Mouse (Mus musculus): Measurements from ENCODE around the gene Ankrd10. TPM values are rescaled to one million over a fixed set of nuclear protein-coding genes. Genes with fewer than 3 reads are reported as not detected.
A peak's percentile ranks its signal among the peaks of the same experiment; 100 is the strongest.
"Not testable (repeated sequence)": the region's sequence is repeated elsewhere in the genome, so short reads cannot be mapped to it uniquely, and the experiment has no call there.

Gene Ankrd10
- total RNA-seq (2015) (32.8 and 37.5 TPM in 2 replicates), total RNA-seq (2017) (27.2 and 29.4 TPM in 2 replicates)

DNA sequence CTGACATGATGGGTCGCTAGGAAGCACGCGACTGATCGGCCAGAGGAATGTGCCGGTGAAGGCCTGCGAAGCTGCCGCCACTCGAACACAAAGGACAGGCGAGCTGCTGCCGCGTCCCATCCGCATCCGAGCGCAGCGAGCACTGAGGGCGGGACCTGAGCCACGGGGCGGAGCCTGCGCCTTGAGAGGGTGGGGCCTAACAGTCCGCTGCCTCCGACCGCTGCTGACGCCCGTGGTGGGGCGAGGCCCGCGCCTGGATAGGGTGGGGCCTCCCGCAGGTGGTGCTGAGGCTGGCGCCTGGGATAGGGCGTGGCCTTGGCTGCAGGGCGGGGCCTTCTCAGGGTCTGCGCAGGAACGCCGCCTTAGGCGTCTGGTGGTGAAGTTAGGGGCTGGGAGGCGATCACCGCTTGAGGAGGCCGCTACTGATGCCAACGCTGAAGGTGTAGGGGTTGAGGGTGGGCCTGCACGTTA is at the start of gene Ankrd10:
Ankrd10 (minus strand) TSS at position 147 of the 471 bp plus-strand sequence.
- peak; percentile 89 for ATAC-seq (ENCODE audit: poor library complexity, severe bottlenecking)

DNA sequence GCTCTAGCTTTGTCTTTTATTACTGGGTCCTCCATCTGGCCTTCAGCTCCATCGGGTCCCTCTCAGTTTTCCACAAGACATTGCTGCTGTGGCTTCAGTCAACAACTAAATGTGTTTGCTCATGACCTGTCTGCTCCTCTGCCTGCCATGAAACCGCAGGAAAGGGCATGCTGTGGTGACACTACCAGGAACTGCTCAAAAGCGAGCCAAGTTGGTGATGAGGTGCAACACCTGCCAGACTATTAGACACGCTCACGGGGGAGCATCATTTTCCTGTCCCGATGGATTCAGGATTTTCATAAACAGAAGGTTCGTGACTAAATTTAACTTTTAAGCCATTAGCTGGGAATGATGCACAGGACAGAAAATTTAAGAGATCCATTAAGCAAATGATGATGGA is 49.0 kb upstream of the Ankrd10 start:
- no peak for ATAC-seq (ENCODE audit: poor library complexity, severe bottlenecking)

DNA sequence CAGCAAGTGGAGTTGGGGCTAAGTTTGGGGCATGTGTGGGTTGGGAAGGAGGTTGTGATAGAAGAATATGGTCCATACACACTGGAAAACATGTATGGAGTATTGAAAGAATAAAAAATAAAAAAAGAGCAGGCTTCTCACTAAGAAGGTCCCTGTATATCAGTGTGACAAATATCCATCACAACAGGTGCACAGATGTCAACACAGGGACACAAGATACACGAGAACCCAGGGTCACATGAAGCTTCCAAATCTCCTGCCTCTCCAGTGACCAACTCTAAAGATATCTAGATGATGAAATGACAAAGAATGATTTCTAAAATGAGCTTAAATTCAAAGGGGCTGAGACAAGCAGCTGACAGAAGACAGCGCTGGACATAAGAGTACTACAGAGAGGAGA is 32.8 kb upstream of the Ankrd10 start:
- no peak for ATAC-seq (ENCODE audit: poor library complexity, severe bottlenecking)

DNA sequence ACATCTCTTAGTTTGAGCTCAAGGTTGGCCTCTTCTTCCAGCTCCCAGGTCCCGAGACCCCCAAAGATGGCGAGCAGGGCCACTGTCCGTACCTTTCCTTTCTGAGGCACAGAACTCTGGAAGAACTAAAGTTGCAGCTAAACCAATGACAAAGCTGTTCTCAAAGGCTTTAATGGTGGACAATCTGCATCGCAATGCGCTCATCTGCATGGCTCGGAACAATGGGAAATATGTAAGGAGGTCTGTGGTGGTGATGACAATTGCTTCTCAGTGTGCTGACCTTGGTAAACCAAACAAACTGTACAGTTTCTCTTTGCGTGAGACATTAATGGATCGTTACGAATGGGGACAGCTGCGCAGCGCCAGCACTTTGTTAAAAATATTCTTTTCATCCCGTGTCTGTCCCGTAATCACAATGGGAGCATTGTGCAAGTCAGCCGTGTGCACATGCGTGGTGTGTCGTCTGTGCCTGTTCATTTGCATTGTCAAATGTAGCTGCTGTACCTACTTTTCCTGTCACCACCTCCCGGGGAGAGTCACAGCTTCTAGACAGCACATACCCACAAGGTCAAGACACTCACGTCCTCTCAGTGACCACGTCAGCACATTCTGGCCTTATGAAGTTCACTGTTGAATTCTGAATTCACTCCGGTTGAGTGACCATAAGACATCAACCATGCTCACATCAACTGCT is 30.6 kb upstream of the Ankrd10 start:
- ATAC-seq (ENCODE audit: poor library complexity, severe bottlenecking), result not testable (repeated sequence)

- ATAC-seq (ENCODE audit: poor library complexity, severe bottlenecking), result no peak
Observed at GRCm38 (mm10) chr8:11661969-11662368, 26.4 kb upstream of the Ankrd10 start.

DNA sequence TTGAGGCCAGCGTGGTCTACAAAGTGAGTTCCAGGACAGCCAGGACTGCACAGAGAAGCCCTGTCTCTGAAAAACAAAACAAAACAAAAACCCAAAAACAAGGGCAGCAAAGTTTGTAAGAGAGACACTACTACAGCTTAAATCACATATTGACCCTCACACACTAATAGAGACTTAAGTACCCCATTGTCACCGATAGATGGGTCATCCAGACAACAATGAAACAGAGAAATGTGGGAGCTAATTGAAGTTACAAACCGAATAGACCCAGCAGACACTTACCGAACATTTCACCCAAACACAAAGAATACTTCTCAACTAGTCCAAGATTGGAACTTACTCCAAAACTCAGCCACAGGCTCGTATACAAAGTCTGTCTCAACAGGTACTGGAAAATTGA is 14.5 kb upstream of the Ankrd10 start:
- no peak for ATAC-seq (ENCODE audit: poor library complexity, severe bottlenecking)

GRCm38 (mm10) chr8:11643123-11643522 is 7.6 kb upstream of the Ankrd10 start:
- no peak for ATAC-seq (ENCODE audit: poor library complexity, severe bottlenecking)

DNA sequence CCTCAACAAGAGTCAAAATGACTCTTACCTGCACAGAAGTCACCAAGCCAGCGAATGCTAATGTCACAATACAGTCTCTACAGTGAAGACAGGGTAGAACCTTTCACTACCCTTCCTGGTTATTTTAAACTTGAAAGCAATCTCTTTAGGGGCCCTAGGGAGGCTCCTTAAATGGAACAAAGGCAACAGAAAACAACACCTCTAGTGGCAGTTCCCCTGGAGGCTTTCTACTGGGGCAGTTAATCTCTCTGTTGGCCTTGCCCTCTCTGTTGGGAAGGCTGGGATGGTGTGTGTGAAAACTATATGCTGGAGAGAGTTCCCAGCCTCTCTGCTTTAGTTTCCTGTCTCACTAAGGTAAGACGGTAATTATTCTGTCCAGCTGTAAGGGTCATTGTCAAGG is 5.0 kb upstream of the Ankrd10 start:
- ATAC-seq (ENCODE audit: poor library complexity, severe bottlenecking), result no peak

GRCm38 (mm10) chr8:11637531-11637930 is 2.0 kb upstream of the Ankrd10 start:
- ATAC-seq (ENCODE audit: poor library complexity, severe bottlenecking), result no peak

- peak; percentile 66 for ATAC-seq (ENCODE audit: poor library complexity, severe bottlenecking)
Observed at GRCm38 (mm10) chr8:11636324-11637057, 934 bp upstream of the Ankrd10 start.

DNA sequence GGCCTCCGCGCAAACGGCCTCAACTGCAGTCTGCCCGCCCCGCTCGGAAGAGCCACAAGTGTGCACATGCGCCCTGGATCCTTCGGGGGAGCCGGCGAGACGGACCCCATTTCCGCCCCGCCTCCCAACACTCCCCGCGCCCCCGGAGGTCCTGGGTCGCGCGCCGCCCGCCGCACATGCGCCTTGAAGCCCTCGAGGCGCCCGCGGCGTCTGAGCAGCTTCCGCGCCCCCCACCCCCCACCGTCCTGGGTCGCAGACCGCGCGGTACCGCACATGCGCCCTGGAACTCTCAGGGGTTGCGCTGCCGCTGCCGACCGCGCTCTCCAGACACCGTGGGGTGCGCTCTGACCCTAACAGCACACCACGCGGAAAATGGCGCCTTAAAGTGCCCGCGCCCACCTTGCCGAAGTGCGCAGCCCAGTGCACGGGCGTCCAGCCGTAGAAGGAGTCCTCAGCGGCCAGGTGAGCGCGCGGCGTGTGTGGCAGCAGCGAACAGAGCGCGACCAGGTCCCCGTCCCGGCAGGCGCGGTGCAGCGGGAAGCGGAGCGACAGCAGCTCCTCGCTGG is 462 bp downstream of the Ankrd10 start:
- peak; percentile 38 for ATAC-seq (ENCODE audit: poor library complexity, severe bottlenecking)

DNA sequence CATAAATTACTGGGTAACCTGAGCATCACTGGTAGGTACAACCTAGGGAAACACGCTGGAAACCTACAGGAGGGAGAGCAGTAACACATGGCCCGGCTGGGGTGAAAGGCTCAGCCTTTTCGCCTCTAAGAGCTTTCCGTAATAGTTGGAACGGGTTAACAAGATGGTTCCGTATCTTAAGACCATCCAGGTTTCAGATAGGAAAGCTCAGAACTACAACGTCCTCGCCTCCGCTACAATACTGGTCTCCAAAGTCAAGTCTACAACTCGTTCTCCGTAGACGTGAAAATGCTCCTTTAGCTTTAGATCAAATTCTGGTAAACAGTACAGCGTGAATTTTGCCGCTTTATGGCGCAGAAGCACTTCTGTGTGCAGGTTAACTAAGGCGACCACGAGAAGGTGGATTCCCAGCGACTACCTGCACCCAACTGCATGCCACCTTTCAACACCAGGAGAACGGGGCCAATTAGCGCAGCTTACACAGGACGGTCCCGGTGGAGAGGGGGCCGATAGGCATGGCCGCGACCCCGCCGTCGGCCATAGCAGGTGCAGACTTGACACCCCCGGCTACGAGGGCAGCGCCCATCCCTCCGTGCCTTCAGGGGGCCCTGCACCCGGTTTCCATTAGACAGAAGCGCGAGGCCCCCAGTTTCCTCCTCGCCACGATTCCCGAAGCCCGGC is 1.1 kb downstream of the Ankrd10 start:
- ATAC-seq (ENCODE audit: poor library complexity, severe bottlenecking), result no peak

GRCm38 (mm10) chr8:11633414-11633813 is 2.1 kb downstream of the Ankrd10 start:
- no peak for ATAC-seq (ENCODE audit: poor library complexity, severe bottlenecking)

DNA sequence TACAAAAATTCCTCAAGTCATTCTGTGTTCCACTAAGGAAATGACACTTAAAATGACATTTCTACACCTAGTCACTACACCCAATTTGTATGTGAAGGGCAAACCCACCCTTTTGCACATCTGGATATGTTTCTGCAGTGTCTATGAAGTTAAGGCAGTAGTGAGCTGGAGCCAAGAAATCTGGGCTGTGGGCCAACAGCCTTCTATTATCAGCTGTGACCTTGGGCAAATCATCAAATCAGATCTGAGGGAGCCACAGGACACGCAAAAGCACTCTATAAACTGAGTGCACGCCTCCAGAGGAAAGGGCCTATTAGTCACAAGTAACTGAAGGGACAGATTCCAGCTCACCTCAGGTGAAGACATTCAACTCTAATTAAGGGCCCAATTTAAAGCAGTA is 3.2 kb downstream of the Ankrd10 start:
- ATAC-seq (ENCODE audit: poor library complexity, severe bottlenecking), result no peak

GRCm38 (mm10) chr8:11629206-11629605 is 6.4 kb downstream of the Ankrd10 start:
- ATAC-seq (ENCODE audit: poor library complexity, severe bottlenecking), result no peak

- ATAC-seq (ENCODE audit: poor library complexity, severe bottlenecking), result no peak
Observed at GRCm38 (mm10) chr8:11628506-11629132, 6.9 kb downstream of the Ankrd10 start.

DNA sequence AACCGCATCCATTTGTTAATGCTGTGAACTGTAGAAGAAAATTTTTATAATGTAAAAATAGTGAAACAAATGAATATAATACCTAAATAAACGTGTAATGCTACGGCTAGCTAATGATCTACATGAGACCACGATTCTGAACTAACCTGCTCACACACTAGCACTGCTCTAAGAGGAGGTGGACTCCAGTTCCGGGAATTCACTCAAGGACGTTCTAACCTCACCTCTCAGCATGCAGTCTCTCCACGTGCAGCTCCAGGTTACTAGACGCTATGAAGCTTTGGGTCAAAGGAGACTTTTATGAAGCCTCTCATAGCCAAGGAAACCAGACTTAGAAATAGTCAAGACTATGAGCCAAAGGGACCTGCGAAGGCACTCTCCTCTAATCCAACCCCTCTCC is 7.8 kb downstream of the Ankrd10 start:
- no peak for ATAC-seq (ENCODE audit: poor library complexity, severe bottlenecking)

DNA sequence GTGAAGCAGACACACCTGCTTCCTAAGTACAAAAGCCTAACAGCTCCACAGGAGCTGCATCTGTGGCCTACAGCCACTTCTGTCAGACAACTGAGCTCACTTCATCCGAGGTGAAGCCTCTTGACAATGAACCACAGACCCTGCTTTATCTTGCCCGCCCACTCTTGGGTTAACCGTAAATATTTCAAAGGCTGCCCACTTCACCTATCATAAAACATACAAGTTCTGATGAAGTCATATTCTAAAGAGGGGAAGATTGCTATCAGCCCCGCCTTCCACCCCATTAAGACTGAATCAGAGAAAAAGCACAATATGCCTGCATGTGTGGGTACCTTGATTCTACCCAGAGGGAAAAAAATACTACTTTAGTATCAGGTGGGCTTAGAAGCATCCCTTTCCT is 10.5 kb downstream of the Ankrd10 start:
- ATAC-seq (ENCODE audit: poor library complexity, severe bottlenecking), result no peak

DNA sequence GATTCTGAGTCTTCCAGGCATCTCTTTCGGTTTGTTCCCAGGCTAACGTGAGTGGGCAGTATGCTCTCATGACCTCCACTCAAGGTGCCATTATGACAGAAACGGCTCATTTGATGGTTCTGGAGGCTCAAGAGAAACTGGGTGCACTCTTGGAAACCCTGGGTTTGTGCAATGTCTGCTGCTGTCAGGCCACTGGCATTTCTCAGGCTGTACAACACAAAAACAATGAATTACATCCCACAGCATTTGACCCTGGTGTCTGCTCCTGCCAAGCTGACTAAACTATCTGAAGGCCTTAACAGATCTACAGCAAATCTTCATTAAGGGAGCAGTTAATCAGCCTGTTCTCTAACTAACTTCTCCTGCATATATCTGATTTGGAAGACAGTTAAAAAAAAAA is 16.5 kb downstream of the Ankrd10 start:
- no peak for ATAC-seq (ENCODE audit: poor library complexity, severe bottlenecking)

- no peak for ATAC-seq (ENCODE audit: poor library complexity, severe bottlenecking)
Observed at GRCm38 (mm10) chr8:11618063-11618462, 17.5 kb downstream of the Ankrd10 start.

DNA sequence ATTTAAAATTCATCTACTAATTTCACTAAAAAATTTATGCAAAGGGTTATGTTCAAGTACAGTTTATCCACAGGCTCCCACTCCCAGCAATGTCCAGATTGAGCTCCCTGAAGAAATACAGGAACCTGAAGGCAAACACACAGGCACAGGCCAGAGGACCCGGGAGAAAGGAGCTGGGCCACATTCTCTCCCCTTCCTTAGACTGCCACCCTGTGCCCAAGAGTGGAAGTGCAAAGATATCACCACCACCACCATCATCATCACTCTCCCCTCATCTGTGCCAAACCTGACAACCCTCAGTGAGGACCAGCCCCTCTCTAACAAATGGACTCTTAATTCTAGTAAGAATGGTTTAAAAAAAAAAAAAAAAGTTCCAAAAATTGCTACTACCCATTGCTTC is 19.3 kb downstream of the Ankrd10 start:
- ATAC-seq (ENCODE audit: poor library complexity, severe bottlenecking), result peak; percentile 92

All from megakaryocyte, adult 5-6 weeks (primary cell).